Mouse (Mus musculus) NIH3T3 (cell line): Measurements from ENCODE around the gene Gnas.

ENCODE experiments used
- DNase-seq: peaks from one replicate; pipeline ENCODE4 v3.0.0-alpha.2; 2012; ENCODE audit warnings: low read depth

Gene Gnas

DNA sequence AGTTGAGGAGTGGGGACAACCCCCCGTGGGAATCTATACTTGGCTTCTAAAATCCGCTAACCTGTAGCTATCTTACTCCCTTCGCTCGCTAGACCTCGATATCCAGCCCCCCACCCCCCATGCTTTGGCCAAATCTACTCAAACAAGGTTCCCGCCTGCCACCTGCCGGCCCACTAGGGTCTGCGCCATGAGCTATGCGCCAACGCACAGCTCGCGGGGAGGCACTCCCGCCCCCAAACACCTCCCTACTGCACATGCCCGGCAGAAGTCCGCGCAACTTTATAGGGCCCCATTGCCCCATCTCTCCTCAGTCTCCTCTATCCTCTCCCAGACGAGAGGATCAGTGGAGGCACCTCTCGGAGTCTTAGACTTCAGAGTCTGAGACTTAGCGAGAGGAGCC is at the start of gene Gnas:
Gene Gnas (plus strand): TSS at position 310 of the 400 bp plus-strand sequence.
- no peak for DNase-seq

DNA sequence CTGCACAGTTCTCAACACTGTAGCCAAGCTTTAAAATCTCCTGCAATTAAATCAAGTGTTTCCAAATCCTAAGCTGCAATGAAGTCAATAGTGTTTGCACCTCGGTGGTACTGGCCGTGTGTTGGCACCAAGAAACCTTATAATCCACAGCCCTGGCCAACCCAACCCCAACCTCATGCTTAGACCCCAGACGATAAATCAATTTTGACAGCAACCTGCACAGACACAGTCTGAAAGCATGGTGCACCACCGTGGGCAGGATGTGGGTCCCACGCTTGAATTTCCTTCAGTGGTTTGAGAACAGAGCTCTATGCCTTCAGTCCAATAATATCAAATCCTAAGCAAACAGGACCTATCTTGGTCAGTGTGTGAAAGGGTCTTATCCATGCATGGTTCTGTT is 41.7 kb upstream of the Gnas start:
- no peak for DNase-seq

DNA sequence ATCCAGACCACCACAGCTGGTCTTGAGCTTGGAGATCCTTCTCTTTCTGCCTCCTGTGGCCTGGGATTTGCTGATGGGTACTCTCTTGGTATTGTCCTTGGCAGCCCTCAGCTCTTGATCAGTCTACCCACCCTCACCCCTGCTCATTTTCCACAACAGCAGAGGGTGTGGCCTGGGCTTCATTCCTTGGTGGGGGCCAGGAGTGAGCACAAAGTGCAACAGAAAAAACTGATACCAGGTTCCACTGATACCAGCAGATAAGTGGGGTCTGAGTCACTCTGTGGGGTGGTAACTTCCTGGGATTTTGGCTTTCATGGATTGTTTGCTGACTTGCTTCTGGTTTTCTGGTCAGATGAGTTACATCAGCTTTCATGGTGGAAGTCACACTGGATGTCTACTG is 32.2 kb upstream of the Gnas start:
- DNase-seq: no peak

DNA sequence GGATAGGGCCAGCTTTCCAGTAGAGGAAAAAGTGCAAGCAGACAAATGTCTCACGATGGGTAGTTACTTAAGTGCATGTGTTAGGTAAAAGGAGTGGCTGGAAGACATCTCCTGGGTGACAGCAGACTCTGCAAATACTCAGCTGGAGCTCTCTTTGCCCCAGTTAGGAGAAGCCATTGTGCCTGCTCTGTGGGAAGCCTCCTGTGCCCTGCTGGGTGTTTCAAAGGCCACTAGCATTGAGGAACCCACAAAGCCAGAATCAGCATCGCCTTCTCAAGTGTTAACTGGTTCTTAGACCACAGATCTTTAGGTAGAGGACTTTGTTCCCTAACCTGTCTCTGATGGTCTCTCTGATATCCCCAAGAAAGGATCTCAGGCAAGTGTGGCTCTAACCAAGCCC is 26.8 kb upstream of the Gnas start:
- no peak for DNase-seq

DNA sequence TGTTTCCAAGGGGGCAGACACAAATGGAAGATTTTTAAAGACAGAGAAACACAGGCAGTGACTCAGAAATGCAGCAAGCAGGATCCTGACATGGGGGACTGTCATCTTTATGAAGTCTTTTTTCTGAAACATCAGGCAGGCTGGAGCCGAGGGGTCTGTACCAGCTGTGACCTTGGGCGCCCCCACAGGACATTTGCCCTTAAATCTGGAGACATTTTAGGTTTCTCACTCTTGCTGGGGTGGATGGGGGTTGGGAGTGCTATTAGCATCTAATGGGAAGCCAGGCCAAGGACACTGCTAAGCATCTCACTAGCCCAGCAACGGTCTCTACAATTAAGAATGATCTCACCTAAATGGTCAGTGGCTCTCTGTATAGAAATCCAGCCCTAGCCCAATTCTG is 24.1 kb upstream of the Gnas start:
- no peak for DNase-seq

GRCm38 (mm10) chr2:174260908-174261800 is 23.0 kb upstream of the Gnas start:
- DNase-seq: no peak

GRCm38 (mm10) chr2:174261801-174262200 is 22.3 kb upstream of the Gnas start:
- peak; percentile 74 for DNase-seq

DNA sequence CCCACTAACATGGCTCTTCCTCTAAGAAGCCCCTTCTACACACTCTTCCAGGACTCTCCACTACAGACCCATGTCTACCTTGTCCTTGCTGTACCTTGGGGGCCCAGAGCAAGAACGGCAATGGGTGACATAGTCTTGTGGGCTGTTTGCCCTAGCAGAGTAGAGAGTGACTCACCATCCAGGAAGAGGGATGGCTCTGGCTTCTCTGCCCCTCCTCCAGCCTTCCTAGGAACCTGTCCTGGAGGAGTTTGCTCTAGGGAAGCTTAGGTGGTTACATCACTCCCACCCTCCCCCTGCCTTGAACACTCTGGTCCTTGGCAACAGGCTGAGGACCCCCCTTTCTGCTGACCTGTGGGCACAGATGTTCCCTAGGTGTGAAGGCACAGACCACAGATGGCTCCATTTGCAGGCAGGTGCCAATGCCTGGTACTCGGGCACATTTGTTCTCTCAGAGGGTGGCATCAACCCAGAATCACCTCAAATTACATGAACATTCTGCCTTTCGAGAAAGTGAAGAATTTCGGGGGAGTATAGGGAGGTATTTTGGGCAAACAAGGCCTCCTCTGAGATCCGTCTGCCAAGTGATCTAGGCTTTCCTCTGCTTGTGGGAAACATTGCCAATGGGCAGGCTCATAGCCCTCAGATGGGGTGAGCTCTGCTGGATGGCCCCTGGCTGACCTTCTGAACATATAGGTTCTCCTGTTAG is 20.9 kb upstream of the Gnas start:
- DNase-seq: peak; percentile 70

- no peak for DNase-seq
Observed at GRCm38 (mm10) chr2:174264248-174264647, 19.9 kb upstream of the Gnas start.

DNA sequence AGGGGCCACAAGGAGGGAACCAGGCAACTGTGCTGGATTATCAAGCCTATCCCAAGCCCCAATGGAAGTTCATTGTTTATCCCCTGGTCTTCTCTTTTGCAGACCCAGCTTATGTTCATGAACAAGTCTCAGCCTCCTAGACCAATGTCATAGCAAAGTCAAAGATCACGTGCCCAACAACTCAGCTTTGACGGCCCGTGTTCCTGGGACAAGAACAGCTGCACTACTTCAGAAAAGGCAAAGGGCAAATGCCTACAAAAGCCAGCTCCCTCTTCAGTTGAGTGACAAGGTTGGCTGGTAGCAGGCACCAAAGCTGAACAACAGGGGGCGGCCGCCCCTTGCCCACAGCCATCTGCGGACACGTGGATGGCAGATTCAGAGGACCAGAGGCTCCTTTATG is 13.7 kb upstream of the Gnas start:
- DNase-seq: no peak

- DNase-seq: no peak
Observed at GRCm38 (mm10) chr2:174271459-174271858, 12.7 kb upstream of the Gnas start.

GRCm38 (mm10) chr2:174273131-174273530 is 11.0 kb upstream of the Gnas start:
- DNase-seq: no peak

DNA sequence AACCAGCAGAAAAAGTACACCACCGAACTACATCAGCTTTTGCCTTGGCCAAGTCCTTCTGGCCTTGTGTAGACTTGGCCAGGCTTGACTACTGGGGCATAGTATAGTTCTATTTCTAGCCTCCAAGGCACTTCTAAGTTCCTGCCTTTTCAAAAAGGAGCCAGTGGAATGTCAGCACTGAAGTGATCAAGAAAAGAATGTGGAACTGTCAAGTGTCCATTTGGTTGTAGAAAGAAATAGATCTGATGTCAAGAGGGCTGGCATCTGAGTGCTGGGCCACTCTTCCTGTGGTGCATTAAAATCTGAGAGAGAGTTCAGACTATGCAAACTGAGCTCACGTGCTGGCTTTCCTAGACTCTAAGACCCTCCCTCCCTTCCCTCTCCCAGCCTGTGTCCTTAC is 10.2 kb upstream of the Gnas start:
- no peak for DNase-seq

GRCm38 (mm10) chr2:174279771-174280170 is 4.3 kb upstream of the Gnas start:
- peak; percentile 66 for DNase-seq

DNA sequence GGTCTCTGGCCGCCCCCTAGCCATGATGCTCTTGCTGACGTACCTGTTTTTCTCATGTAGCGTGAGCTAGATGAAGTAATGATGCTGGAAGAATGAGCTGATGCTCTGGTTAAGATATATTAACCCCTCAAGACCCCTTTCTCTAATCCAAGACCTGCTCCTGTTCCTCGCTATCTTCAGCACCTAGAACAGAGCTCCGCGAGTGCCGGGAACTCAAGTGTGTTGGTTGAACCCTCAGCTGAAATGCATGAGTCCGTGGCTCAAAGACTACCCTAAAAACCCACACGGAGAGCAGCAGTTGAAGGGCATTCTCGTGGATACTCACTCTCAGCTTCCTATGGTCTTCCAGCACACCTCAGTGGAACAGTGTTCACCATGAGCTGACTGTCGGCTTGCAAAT is 779 bp upstream of the Gnas start:
- DNase-seq: no peak

DNA sequence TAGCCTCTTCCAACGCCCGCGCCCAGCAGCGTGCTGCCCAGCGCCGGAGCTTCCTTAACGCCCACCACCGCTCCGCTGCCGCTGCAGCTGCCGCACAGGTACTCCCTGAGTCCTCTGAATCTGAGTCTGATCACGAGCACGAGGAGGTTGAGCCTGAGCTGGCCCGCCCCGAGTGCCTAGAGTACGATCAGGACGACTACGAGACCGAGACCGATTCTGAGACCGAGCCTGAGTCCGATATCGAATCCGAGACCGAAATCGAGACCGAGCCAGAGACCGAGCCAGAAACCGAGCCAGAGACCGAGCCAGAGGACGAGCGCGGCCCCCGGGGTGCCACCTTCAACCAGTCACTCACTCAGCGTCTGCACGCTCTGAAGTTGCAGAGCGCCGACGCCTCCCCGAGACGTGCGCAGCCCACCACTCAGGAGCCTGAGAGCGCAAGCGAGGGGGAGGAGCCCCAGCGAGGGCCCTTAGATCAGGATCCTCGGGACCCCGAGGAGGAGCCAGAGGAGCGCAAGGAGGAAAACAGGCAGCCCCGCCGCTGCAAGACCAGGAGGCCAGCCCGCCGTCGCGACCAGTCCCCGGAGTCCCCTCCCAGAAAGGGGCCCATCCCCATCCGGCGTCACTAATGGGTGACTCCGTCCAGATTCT is 812 bp downstream of the Gnas start:
- DNase-seq: no peak

- DNase-seq: no peak
Observed at GRCm38 (mm10) chr2:174285921-174286470, 1.9 kb downstream of the Gnas start.

DNA sequence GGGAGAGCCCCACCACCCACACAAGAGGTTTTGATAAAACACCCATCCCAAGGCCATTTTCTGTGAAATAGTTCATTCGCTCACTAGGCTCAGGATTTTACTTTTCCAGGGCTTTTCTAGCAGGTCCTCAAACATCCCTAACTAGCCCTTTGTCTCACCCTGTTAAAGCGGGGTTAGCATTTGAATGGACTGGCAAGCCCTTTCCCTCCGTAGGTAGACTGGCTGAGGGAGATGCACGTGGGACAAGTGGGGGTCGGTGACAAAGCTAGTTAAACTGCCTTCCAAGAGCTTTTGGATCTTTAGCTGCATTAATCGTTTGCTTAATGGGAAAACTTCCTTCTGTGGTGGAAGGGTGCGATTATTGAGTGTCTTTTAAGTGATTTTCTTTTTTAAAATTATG is 3.8 kb downstream of the Gnas start:
- DNase-seq: no peak

GRCm38 (mm10) chr2:174288673-174289430 is 4.7 kb downstream of the Gnas start:
- DNase-seq: no peak

DNA sequence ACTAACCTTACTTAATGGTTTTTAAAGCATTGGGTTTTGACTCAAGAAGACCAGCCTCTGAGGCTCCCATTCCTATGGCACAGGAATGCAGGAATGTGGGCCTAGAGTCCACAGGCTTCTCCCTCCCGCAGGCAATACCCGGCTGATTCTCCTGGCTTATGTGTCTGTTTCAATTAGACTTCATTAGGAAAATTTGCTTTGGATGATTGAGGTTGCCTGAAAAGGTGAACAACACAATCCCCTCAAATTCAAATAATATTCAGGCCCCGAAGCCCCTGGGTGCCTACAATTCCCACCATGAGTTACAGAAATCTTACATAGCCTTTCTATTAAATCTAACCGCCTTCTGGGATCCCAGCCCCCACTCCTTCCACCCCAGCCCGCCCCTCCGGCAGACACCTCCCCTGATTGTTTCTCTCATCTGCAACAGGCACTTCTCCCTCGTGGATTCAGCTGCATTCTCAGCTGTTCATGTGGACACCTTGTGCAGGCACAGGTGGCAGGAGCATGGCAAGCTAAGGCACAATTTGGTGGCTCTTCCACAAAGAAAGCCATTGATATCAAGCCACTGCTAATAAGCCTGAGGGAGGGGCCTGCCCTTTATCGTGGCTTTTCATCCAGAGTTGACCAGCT is 7.0 kb downstream of the Gnas start:
- DNase-seq: no peak

DNA sequence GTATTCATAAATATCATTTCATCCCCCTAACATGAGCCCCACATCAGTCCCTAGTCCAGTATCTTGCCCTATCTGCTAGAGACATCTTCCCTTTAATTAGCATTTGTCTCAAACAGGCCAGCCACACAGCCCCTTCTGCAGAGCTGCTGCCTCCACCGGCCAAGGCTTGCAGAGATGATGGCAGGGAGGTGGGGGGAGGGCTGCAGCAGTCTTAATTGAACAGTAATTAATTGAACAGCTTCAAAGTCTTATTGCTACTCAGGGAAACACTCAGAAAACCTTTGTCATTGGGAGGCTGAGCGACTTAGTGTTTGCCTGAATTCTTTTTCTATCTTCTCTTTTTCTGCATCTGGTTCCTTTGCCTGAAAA is 7.5 kb downstream of the Gnas start:
- DNase-seq: no peak
